Mouse (Mus musculus): Measurements from ENCODE around the gene Chsy1.
A peak's percentile ranks its signal among the peaks of the same experiment; 100 is the strongest.

DNA sequence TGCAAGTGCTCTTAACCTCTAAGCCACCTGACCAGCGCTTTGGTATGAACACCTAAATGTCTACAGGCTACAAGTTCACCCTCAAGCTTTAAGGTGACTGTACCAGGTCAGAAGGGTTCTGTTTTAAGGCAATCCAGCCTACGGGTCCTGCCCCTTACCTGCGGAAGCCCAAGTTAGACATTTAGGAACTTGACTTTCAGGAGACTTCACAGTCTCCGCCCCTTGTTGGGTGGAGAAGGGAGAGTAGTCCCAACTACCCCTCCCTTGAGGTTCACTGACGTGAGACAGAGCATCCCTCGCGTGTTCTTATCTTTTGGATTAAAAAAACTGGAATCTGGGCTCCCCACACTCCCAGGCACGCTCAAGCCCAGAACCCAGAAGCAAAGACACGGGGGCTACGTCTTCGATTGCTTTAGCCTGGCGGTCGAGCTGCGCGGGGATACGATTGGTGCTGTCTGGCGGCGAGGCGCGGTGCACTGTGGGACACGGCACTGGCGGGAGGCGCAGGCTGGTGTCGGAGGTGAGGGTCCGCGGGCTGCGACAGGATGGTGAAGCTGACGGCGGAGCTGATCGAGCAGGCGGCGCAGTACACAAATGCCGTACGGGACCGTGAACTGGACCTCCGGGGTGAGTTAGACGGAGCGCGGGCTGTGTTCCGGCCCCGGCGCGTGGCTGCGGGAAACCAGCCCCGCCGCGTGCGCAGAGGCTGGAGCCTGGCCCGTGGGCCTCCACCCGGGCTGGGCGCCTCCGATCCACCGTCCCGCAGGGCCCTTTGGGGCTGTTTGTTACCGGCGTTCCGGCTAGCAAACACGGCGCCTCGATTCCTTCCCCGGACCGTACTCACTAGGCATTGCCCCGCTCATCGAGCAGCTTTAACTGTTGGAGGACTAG, 49.0 kb upstream of the Chsy1 start:
- TF ChIP-seq CTCF (IDR thresholded peaks at IDR 0.05; ENCODE audit: control insufficient read depth, insufficient read depth, low read length) (no peak), POLR2A (IDR thresholded peaks at IDR 0.05; ENCODE audit: borderline replicate concordance, control insufficient read depth, low read depth, low read length) (peak; percentile 89; the same call in 1 of the 2 replicates)

Measured in bone marrow, adult 2 months (tissue).